Mouse (Mus musculus) olfactory bulb, adult 2 months (tissue): ENCODE measurements around the gene Tuba1c. TPM values are rescaled to one million over a fixed set of nuclear protein-coding genes. Genes with fewer than 3 reads are reported as not detected.
A peak's percentile ranks its signal among the peaks of the same experiment; 100 is the strongest.

Source experiments
- H3K27ac ChIP-seq: fragments of 200-500 bp; 2 replicates; pipeline ENCODE4 v1.5.1; 2012; ENCODE audit warnings: low read depth, low read length; ENCODE audit not compliant: insufficient read depth
- H3K4me1 ChIP-seq: fragments of 200-500 bp; 2 replicates; pipeline ENCODE4 v1.6.1; 2012; ENCODE audit warnings: low read length; ENCODE audit not compliant: control insufficient read depth, insufficient read depth
- H3K4me3 ChIP-seq: fragments of 200-500 bp; 2 replicates; pipeline ENCODE4 v1.5.1; 2012; ENCODE audit warnings: mild to moderate bottlenecking, low read depth, low read length, moderate library complexity; ENCODE audit not compliant: insufficient read depth
- CTCF ChIP-seq: fragments of 200-500 bp; IDR thresholded peaks from 2 replicates; pipeline ENCODE4 v1.5.1; 2012; ENCODE audit warnings: low read depth, mild to moderate bottlenecking, low read length, moderate library complexity; ENCODE audit not compliant: insufficient read depth
- POLR2A ChIP-seq: fragments of 200-500 bp; IDR thresholded peaks from 2 replicates; pipeline ENCODE4 v1.6.1; 2012; ENCODE audit warnings: mild to moderate bottlenecking, low read depth, low read length, moderate library complexity; ENCODE audit not compliant: insufficient read depth
- WGBS: fragments of 180-500 bp; shearing (Covaris S2); methylation state at CpG from one replicate; pipeline ENCODE4 v1.1.7; 2018; 5-methylcytosine and 5-hydroxymethylcytosine counted together
- polyA plus RNA-seq: library from polyadenylated mRNA; stranded (reverse); fragments of >200 nt; gene quantifications from 2 replicates; pipeline ENCODE4 v1.2.4, GENCODE M21; 2012; ENCODE audit warnings: low replicate concordance; ENCODE audit not compliant: missing spikeins, insufficient read depth, insufficient read length

The Tuba1c gene
- not detected in 2 replicates for polyA plus RNA-seq

DNA sequence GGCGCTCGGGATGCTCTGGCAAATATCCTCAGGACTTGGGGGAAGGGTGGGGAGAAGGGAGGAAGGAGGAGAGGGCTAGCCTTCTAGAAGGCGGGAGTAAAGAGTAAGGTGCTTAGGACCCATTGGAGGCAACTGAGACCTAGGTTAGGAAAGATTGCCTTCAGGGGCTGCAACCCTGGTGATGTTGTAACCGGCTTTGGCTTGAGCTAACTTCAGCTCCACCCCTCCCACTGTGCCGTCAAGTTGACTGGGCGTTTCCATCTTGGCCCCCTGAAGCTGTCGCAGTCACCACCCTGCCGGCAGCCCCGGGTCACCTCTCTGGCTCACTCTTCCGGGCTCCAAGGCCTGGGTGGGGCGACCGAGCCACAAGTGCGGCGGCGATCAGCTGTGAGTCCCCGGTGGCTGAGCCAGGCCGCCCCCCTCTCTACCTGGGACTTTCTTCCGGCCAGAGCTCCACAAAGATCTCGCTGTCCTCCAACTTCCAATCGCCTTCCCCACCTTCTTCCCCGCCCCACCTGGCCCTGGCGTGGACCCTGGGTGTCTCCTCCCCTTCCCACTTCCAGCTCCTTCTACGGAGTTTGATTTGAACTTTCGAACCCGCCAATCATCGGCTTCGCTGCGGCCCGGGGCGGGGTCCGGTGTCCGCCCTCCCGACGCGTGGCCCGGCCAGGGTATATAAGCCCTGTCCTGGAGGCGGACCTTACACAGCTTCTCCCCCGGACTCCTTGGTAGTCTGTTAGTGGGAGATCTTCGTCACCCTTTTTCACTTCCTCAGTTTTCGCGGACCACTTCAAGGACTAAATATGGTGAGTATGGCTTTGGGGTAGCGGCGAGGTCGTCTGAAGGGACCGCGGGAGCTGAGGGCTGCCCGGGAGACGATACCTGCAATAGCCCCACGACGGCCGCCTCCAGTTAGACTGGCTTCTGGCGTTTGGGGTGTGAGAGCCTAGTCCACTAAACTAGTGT lies at the start of gene Tuba1c:
TSS of gene Tuba1c (plus strand) at position 273 of the 966 bp plus-strand sequence.
- Histone ChIP-seq H3K4me3 (peak within 1 kb of the TSS; percentile 34), H3K27ac (no peak within 1 kb of the TSS), H3K4me1 (peaks cover 17% of the 10 kb centered on the region)
- TF ChIP-seq CTCF (no peak), POLR2A (peak; percentile 23; the same call in 1 of the 2 replicates)
- under 1% methylated on average over 52 of the region's 52 CpGs for WGBS

DNA sequence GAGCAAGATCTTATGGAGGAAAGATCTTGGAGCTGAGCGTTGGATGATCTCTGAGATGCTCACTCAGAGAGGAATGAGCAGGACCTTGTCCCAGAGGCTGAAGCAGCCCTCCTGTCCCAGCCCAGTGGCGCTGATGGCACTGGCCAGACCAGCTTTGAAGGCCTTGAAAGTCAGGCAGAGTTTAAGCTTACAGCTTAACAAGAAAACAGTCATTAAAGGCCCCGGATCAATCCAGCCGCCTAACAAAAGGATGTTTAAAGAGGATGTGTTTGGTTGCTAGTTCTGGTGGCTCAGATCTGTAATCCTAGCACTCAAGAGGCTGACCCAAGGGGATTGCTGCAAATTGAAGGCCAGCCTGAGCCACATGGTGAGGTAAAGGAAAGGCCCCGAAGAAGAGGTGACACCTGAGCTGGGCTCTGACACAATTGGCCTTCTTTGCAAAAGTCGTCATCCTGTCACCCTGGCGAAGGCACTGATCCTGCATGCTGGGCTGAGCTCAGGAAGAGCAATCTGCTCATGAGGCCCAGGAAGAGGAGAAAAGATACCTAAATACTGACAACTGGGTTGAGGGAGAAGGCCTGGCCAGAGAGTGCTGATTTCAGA lies 49.6 kb upstream of the Tuba1c start:
- TF ChIP-seq CTCF (no peak), POLR2A (no peak)
- WGBS: 55% methylated on average over 7 of the region's 7 CpGs
- H3K27ac ChIP-seq: peak overlapping the region; percentile 35; the same call in 1 of the 2 replicates
- no peak overlapping the region for H3K4me3 ChIP-seq
- peaks cover 32% of the 10 kb centered on the region for H3K4me1 ChIP-seq

DNA sequence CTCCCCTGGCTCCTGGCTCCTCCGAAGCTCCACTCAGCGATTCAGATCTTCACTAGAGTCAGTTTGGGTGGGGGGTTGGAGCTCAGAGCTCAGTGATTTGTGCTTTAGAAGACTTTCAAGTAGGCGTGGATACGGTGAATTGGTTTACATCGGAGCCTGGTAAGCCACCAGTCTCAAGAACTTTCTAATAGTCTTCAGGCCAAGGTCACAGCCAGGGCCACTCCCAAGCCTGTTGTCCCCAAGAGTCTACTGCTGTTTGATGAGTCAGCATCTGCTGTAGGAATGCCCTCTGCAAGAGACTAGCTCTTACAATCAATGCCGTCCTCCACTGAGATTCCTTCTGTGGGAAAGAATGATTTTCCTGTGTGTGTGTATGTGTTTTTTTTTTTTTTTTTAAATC lies 47.6 kb upstream of the Tuba1c start:
- peaks cover 34% of the 10 kb centered on the region for H3K4me1 ChIP-seq
- 63% methylated on average over 6 of the region's 6 CpGs for WGBS
- H3K27ac ChIP-seq: no peak overlapping the region
- H3K4me3 ChIP-seq: no peak overlapping the region
- TF ChIP-seq POLR2A: no peak
- TF ChIP-seq CTCF: no peak

GRCm38 (mm10) chr15:98983431-98984081 lies 46.1 kb upstream of the Tuba1c start:
- Histone ChIP-seq H3K4me3 (peak overlapping the region; percentile 8; the same call in 1 of the 2 replicates), H3K27ac (0 out of 2 replicates have a peak overlapping the region, but pooled peaks have one; percentile 9), H3K4me1 (peaks cover 28% of the 10 kb centered on the region)
- TF ChIP-seq POLR2A (no peak), CTCF (no peak)
- WGBS: 50% methylated on average over 16 of the region's 16 CpGs

DNA sequence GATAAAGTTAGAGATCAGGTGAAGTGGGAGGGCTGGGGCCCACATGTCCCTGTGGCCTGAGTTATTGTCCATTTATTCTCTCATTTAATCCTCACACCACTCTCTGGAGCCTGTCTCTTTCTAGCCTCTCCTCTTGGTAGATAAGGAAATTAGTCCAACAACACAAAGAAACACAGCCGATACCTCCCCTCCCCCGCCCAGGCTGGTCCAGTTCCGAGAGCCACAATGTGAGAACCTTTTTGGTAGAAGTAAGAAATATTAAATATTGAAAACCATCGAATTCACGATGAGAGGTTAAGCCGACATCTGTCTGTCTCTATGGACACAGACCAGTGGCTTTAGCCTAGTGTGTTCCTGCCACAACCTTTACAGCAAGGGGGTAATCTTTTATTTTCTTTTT lies 45.0 kb upstream of the Tuba1c start:
- 33% methylated on average over 6 of the region's 6 CpGs for WGBS
- Histone ChIP-seq H3K4me3 (no peak overlapping the region), H3K4me1 (peaks cover 30% of the 10 kb centered on the region)

DNA sequence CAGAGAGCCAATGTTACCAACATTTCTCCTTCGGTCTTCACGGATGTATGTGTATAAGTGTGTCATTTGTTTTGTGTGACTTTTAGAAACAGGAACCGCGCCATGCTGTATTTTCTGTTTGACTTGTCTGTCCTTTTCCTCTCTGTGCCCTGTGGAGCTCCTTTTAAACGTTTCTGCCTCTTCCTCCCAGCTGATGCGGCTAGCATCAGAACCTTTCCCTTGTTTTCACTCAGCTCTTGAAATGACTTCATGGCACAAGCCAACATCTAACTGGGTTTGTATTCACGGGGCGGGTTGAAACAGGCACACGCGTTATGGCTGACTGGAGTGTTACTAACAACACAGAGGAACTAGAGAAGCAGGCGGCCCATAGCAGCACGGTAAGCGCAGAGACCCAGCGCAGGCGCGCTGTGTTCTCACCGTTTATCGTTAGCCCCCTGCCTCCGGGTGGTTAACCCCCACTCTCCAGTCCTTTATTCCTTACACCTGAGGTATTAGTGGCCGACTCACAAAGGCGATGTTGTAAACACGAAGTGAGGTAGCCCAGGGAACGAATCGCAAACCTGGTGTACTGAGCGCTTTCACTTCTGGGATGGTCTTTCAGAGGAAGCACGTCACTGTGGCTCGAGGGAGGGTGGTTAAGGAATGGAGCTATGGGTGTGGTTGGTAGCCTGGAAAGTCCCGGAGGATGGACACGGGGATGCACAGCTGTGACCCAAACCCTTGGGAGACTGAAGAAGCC lies 44.3 kb upstream of the Tuba1c start:
- 1% methylated on average over 29 of the region's 29 CpGs for WGBS
- peaks cover 28% of the 10 kb centered on the region for H3K4me1 ChIP-seq

More for the DNA sequence above, 45.0 kb upstream of the Tuba1c start:
- no peak for TF ChIP-seq CTCF
- no peak for TF ChIP-seq POLR2A
- peak overlapping the region; percentile 70 for H3K27ac ChIP-seq

GRCm38 (mm10) chr15:98985982-98986715 lies 43.5 kb upstream of the Tuba1c start:
- Histone ChIP-seq H3K4me1 (peaks cover 33% of the 10 kb centered on the region), H3K27ac (peak overlapping the region; percentile 94), H3K4me3 (peak overlapping the region; percentile 53)
- WGBS: 13% methylated on average over 12 of the region's 12 CpGs
- TF ChIP-seq POLR2A: no peak

More for the DNA sequence above, 44.3 kb upstream of the Tuba1c start:
- H3K4me3 ChIP-seq: peak overlapping the region; percentile 53
- peak; percentile 53; the same call in 1 of the 2 replicates for TF ChIP-seq POLR2A
- TF ChIP-seq CTCF: no peak
- H3K27ac ChIP-seq: peak overlapping the region; percentile 94

- 19% methylated on average over 7 of the region's 7 CpGs for whole genome bisulfite sequencing
- TF ChIP-seq CTCF (no peak), POLR2A (no peak)
- Histone ChIP-seq H3K27ac (peak overlapping the region; percentile 91), H3K4me1 (peaks cover 36% of the 10 kb centered on the region), H3K4me3 (no peak overlapping the region)
Measured at GRCm38 (mm10) chr15:98987077-98987630, 42.5 kb upstream of the Tuba1c start.
